Mouse (Mus musculus): ENCODE measurements around the gene Cst12. TPM values are rescaled to one million over a fixed set of nuclear protein-coding genes. Genes with fewer than 3 reads are reported as not detected.
A peak's percentile ranks its signal among the peaks of the same experiment; 100 is the strongest.

Gene Cst12
- total RNA-seq, 1 experiment, result not detected

DNA sequence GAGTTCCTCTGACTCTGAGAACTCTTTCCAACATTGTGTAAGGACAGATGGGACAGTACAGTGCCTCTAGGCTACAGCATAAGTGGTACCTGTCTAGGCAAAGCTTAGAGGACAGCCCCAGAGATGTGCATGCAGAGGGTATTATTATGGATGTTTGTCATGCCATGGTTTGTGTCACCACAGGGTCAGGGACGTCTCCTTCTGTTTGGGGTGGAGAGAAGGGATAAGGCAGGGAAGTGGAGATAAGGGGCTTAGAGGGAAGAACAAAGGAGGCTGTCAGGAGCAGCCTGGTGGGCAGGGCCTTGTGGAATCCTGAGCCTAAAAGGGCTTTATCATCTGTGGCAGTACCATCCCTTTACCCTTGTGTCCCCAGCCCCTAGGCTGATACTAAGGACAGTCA lies 7.5 kb upstream of the Cst12 start, which contains the start of gene 8030411F24Rik:
Gene 8030411F24Rik (plus strand): TSS at position 301 of the 400 bp plus-strand sequence.
- DNase-seq (ENCODE audit: low read depth, low spot score), result no peak
- Histone ChIP-seq H3K27ac (ENCODE audit: insufficient read depth, low read depth, low read length, poor library complexity, severe bottlenecking) (no peak within 1 kb of the TSS), H3K4me1 (ENCODE audit: control insufficient read depth in 2 of 2, insufficient read depth in 2 of 2, low read length in 2 of 2, poor library complexity in 1 of 2) (no peaks in the 10 kb centered on the region), H3K9me3 (ENCODE audit: control insufficient read depth, insufficient read depth, low read depth, low read length) (no peaks in the 10 kb centered on the region), H3K36me3 (ENCODE audit: control insufficient read depth, insufficient read depth, low read length, poor library complexity, severe bottlenecking) (no peaks in the 10 kb centered on the region), H3K4me3 (ENCODE audit: insufficient read depth in 1 of 2, low read depth in 1 of 2, low read length in 2 of 2, poor library complexity in 1 of 2, severe bottlenecking in 1 of 2) (no peak within 1 kb of the TSS), H3K9ac (ENCODE audit: insufficient read depth, low read depth, low read length, poor library complexity, severe bottlenecking) (no peak within 1 kb of the TSS)
- TF ChIP-seq ZNF384 (IDR thresholded peaks at IDR 0.05; ENCODE audit: low read depth, low read length) (no peak), HCFC1 (IDR thresholded peaks at IDR 0.05; ENCODE audit: borderline replicate concordance, insufficient read depth, low read length) (no peak), ZC3H11A (IDR thresholded peaks at IDR 0.05; ENCODE audit: borderline replicate concordance, low read depth, low read length) (no peak), MAFK (IDR thresholded peaks at IDR 0.05; ENCODE audit: insufficient read depth, low read depth, low read length) (no peak), CHD2 (IDR thresholded peaks at IDR 0.05; ENCODE audit: low read depth, low read length) (no peak)
- in situ Hi-C loops (cut with MboI; ENCODE audit: low sequenced_read_pairs in 2 of 2, unreplicated experiment in 2 of 2), result no loop called here

DNA sequence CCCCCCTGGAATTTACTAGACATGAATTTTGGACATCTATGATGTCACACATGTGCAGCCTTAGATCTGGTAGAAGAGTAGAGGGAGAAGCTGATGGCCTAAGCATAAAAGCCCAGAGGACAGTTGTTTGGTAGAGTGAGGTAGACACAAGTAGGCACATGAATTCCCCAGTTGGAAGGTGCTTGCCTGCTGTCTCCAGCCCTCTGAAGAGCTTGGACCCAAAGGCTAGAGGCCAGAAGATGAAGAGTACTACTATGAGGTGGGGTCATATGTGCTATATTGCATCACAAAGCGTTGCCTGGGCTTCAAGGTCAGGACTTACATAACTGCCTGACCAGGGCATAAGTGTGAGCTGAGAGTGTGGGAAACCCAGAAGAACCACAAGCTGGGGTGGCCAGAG lies 9.3 kb downstream of the Cst12 start, which contains the start of gene Cst8:
Gene Cst8 (plus strand): TSS at position 301 of the 400 bp plus-strand sequence.
- Histone ChIP-seq H3K36me3 (ENCODE audit: control insufficient read depth, insufficient read depth, low read length, poor library complexity, severe bottlenecking) (no peaks in the 10 kb centered on the region), H3K9ac (ENCODE audit: insufficient read depth, low read depth, low read length, poor library complexity, severe bottlenecking) (no peak within 1 kb of the TSS), H3K4me3 (ENCODE audit: insufficient read depth in 1 of 2, low read depth in 1 of 2, low read length in 2 of 2, poor library complexity in 1 of 2, severe bottlenecking in 1 of 2) (no peak within 1 kb of the TSS), H3K27ac (ENCODE audit: insufficient read depth, low read depth, low read length, poor library complexity, severe bottlenecking) (no peak within 1 kb of the TSS), H3K4me1 (ENCODE audit: control insufficient read depth in 2 of 2, insufficient read depth in 2 of 2, low read length in 2 of 2, poor library complexity in 1 of 2) (no peaks in the 10 kb centered on the region), H3K9me3 (ENCODE audit: control insufficient read depth, insufficient read depth, low read depth, low read length) (no peaks in the 10 kb centered on the region)
- no peak for DNase-seq (ENCODE audit: low read depth, low spot score)
- in situ Hi-C loops (cut with MboI; ENCODE audit: low sequenced_read_pairs in 2 of 2, unreplicated experiment in 2 of 2), result no loop called here
- TF ChIP-seq HCFC1 (IDR thresholded peaks at IDR 0.05; ENCODE audit: borderline replicate concordance, insufficient read depth, low read length) (no peak), ZNF384 (IDR thresholded peaks at IDR 0.05; ENCODE audit: low read depth, low read length) (no peak), CHD2 (IDR thresholded peaks at IDR 0.05; ENCODE audit: low read depth, low read length) (no peak), MAFK (IDR thresholded peaks at IDR 0.05; ENCODE audit: insufficient read depth, low read depth, low read length) (no peak), ZC3H11A (IDR thresholded peaks at IDR 0.05; ENCODE audit: borderline replicate concordance, low read depth, low read length) (no peak)

DNA sequence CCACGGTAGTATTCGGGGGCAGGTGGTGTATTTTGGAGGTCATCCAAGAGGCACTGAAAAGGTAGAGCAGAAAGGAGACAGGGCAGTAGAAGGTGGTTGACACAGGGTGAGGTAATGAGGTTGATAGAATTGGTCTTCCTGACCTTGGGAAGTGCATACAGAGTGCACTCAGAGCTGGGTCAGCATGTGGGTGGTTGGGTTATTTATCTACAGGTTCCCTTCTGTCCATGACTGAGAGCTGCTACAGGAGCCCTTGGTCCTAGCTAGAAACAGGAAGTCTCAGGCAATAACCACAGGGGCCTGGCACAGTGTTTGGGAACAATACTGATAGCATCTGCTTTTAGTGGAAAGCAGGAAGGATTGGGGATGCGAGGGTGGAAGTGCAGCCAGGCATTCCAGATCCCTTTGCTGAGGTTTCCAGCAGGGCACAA lies 12.3 kb downstream of the Cst12 start:
- Histone ChIP-seq H3K9ac (ENCODE audit: insufficient read depth, low read depth, low read length, poor library complexity, severe bottlenecking) (no peak overlapping the region), H3K4me1 (ENCODE audit: control insufficient read depth in 2 of 2, insufficient read depth in 2 of 2, low read length in 2 of 2, poor library complexity in 1 of 2) (no peaks in the 10 kb centered on the region), H3K9me3 (ENCODE audit: control insufficient read depth, insufficient read depth, low read depth, low read length) (no peaks in the 10 kb centered on the region), H3K27ac (ENCODE audit: insufficient read depth, low read depth, low read length, poor library complexity, severe bottlenecking) (no peak overlapping the region), H3K36me3 (ENCODE audit: control insufficient read depth, insufficient read depth, low read length, poor library complexity, severe bottlenecking) (no peaks in the 10 kb centered on the region), H3K4me3 (ENCODE audit: insufficient read depth in 1 of 2, low read depth in 1 of 2, low read length in 2 of 2, poor library complexity in 1 of 2, severe bottlenecking in 1 of 2) (no peak overlapping the region)
- in situ Hi-C loops (cut with MboI; ENCODE audit: low sequenced_read_pairs in 2 of 2, unreplicated experiment in 2 of 2), result no loop called here
- TF ChIP-seq CHD2 (IDR thresholded peaks at IDR 0.05; ENCODE audit: low read depth, low read length) (no peak), ZC3H11A (IDR thresholded peaks at IDR 0.05; ENCODE audit: borderline replicate concordance, low read depth, low read length) (no peak), HCFC1 (IDR thresholded peaks at IDR 0.05; ENCODE audit: borderline replicate concordance, insufficient read depth, low read length) (no peak), MAFK (IDR thresholded peaks at IDR 0.05; ENCODE audit: insufficient read depth, low read depth, low read length) (no peak), ZNF384 (IDR thresholded peaks at IDR 0.05; ENCODE audit: low read depth, low read length) (no peak)
- no peak for DNase-seq (ENCODE audit: low read depth, low spot score)

DNA sequence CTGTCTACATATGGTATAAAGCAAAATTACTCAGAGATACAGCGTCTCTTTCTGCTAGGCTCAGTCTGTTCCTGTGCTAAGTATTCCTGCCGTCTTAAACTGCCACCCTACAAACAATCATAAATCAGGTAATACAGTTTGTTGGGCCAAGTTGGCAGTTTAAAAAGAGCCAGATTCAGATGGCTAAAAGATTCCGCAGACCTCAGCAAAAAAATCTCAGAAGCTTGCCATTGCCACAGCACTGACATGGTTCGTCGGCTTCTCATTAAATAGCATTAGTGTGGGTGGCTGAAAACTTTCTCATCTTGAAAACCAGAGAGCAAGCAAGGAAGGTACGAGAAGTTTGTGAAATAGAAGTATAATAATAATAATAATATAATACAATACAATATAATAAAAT lies 17.5 kb downstream of the Cst12 start:
- H3K9me3 ChIP-seq (ENCODE audit: control insufficient read depth, insufficient read depth, low read depth, low read length), result no peaks in the 10 kb centered on the region
- no peaks in the 10 kb centered on the region for H3K36me3 ChIP-seq (ENCODE audit: control insufficient read depth, insufficient read depth, low read length, poor library complexity, severe bottlenecking)
- no peak overlapping the region for H3K4me3 ChIP-seq (ENCODE audit: insufficient read depth in 1 of 2, low read depth in 1 of 2, low read length in 2 of 2, poor library complexity in 1 of 2, severe bottlenecking in 1 of 2)
- no peak for TF ChIP-seq ZNF384 (IDR thresholded peaks at IDR 0.05; ENCODE audit: low read depth, low read length)
- TF ChIP-seq MAFK (IDR thresholded peaks at IDR 0.05; ENCODE audit: insufficient read depth, low read depth, low read length), result 0 out of 2 replicates have a peak, but pooled peaks have one; percentile 38
- in situ Hi-C loops (cut with MboI; ENCODE audit: low sequenced_read_pairs in 2 of 2, unreplicated experiment in 2 of 2), result no loop called here
- no peak overlapping the region for H3K9ac ChIP-seq (ENCODE audit: insufficient read depth, low read depth, low read length, poor library complexity, severe bottlenecking)
- H3K27ac ChIP-seq (ENCODE audit: insufficient read depth, low read depth, low read length, poor library complexity, severe bottlenecking), result no peak overlapping the region
- DNase-seq (ENCODE audit: low read depth, low spot score), result no peak
- H3K4me1 ChIP-seq (ENCODE audit: control insufficient read depth in 2 of 2, insufficient read depth in 2 of 2, low read length in 2 of 2, poor library complexity in 1 of 2), result no peaks in the 10 kb centered on the region

DNA sequence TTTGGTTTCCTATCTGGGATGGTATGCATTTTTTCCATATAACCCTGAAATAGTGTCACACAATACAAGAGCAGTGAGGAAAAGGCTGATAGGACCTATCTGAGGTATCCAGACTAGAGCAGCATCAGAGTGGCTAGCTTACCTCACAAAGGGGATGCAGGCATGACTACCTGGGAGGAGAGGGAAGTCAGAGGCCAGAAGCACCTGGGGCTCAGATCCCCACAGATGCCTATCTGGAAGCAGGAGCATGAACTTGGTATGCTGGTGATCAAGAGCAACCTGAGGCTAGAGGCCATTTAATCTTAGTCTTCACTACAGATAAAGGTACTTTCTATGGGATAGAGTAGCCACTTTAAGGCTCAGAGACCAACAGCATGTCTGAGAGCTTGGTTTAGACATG lies 30.7 kb downstream of the Cst12 start, which contains the start of gene Cst13:
Gene Cst13 (plus strand): TSS at position 173 of the 400 bp plus-strand sequence.
- no peak within 1 kb of the TSS for H3K4me3 ChIP-seq (ENCODE audit: insufficient read depth in 1 of 2, low read depth in 1 of 2, low read length in 2 of 2, poor library complexity in 1 of 2, severe bottlenecking in 1 of 2)
- in situ Hi-C loops (cut with MboI; ENCODE audit: low sequenced_read_pairs in 2 of 2, unreplicated experiment in 2 of 2), result no loop called here
- H3K27ac ChIP-seq (ENCODE audit: insufficient read depth, low read depth, low read length, poor library complexity, severe bottlenecking), result no peak within 1 kb of the TSS
- no peak for DNase-seq (ENCODE audit: low read depth, low spot score)
- TF ChIP-seq MAFK (IDR thresholded peaks at IDR 0.05; ENCODE audit: insufficient read depth, low read depth, low read length), result no peak
- TF ChIP-seq CHD2 (IDR thresholded peaks at IDR 0.05; ENCODE audit: low read depth, low read length), result no peak
- TF ChIP-seq ZNF384 (IDR thresholded peaks at IDR 0.05; ENCODE audit: low read depth, low read length), result no peak
- TF ChIP-seq HCFC1 (IDR thresholded peaks at IDR 0.05; ENCODE audit: borderline replicate concordance, insufficient read depth, low read length), result no peak
- TF ChIP-seq ZC3H11A (IDR thresholded peaks at IDR 0.05; ENCODE audit: borderline replicate concordance, low read depth, low read length), result no peak
- no peaks in the 10 kb centered on the region for H3K36me3 ChIP-seq (ENCODE audit: control insufficient read depth, insufficient read depth, low read length, poor library complexity, severe bottlenecking)
- H3K4me1 ChIP-seq (ENCODE audit: control insufficient read depth in 2 of 2, insufficient read depth in 2 of 2, low read length in 2 of 2, poor library complexity in 1 of 2), result no peaks in the 10 kb centered on the region; a peak in 1 of 4 replicates
- no peak within 1 kb of the TSS for H3K9ac ChIP-seq (ENCODE audit: insufficient read depth, low read depth, low read length, poor library complexity, severe bottlenecking)
- H3K9me3 ChIP-seq (ENCODE audit: control insufficient read depth, insufficient read depth, low read depth, low read length), result no peaks in the 10 kb centered on the region

All from ES-E14 (cell line).